Mouse (Mus musculus) small intestine, adult 2 months (tissue): ENCODE measurements at regions not wholly inside any gene's neighbourhood (a gene's known extent, or its start where the extent isn't known, plus 50 kb on each side); places are given as distances from the start of the nearest gene placed in this dataset.

Experiments
- CTCF ChIP-seq: fragments of 200-500 bp; IDR thresholded peaks from 2 replicates; pipeline ENCODE4 v1.5.1; 2012; ENCODE audit warnings: low read depth, mild to moderate bottlenecking, control low read depth, inconsistent platforms, low read length, moderate library complexity, mixed read lengths; ENCODE audit not compliant: insufficient replicate concordance, insufficient read length; ENCODE audit errors: extremely low read depth
- POLR2A ChIP-seq: fragments of 200-500 bp; IDR thresholded peaks from 2 replicates; pipeline ENCODE4 v1.6.1; 2012; ENCODE audit warnings: low read depth, mild to moderate bottlenecking, control low read depth, inconsistent platforms, low read length, moderate library complexity

- TF ChIP-seq POLR2A (no peak), CTCF (no peak)
These were observed 320.7 kb downstream of the Tex13c3 start for GRCm38 (mm10) chrX:19160275-19160930.
